Mouse (Mus musculus) MEL (cell line): ENCODE data around the gene Yipf2. TPM values are rescaled to one million over a fixed set of nuclear protein-coding genes. Genes with fewer than 3 reads are reported as not detected.

Experiments
- DNase-seq: peaks from one replicate; pipeline ENCODE4 v3.0.0; 2011; ENCODE audit warnings: low read depth, low spot score
- H3K27ac ChIP-seq: 2 replicates; pipeline ENCODE4 v1.5.1; 2012; ENCODE audit warnings: low read depth, mild to moderate bottlenecking, control low read depth, low read length, moderate library complexity; ENCODE audit not compliant: control insufficient read depth
- H3K27me3 ChIP-seq, 2 experiments: fragments of 150-350 bp in 1 of 2; sonication (generic) in 1 of 2; 2 replicates each; pipeline ENCODE4 v1.6.1; 2012; ENCODE audit warnings: low read length in 2 of 2, mild to moderate bottlenecking in 2 of 2, improper control_type of control experiment in 1 of 2, moderate library complexity in 1 of 2; ENCODE audit not compliant: insufficient read depth in 2 of 2, control insufficient read depth in 1 of 2
- H3K36me3 ChIP-seq, 2 experiments: 2 replicates each; pipeline ENCODE4 v1.6.1; 2012 to 2014; ENCODE audit warnings: low read length in 2 of 2, improper control_type of control experiment in 1 of 2, inconsistent platforms in 1 of 2, mild to moderate bottlenecking in 1 of 2; ENCODE audit not compliant: insufficient read depth in 2 of 2, control insufficient read depth in 1 of 2
- H3K4me1 ChIP-seq, 2 experiments: fragments of 150-350 bp in 1 of 2; sonication (generic) in 1 of 2; 2 replicates each; pipeline ENCODE4 v1.6.1; 2012; ENCODE audit warnings: low read length in 2 of 2, improper control_type of control experiment in 1 of 2, mild to moderate bottlenecking in 1 of 2; ENCODE audit not compliant: insufficient read depth in 2 of 2, control insufficient read depth in 1 of 2
- H3K4me3 ChIP-seq, 2 experiments: fragments of 150-350 bp in 1 of 2; sonication (generic) in 1 of 2; 2 replicates each; pipeline ENCODE4 v1.5.1; 2012; ENCODE audit warnings: low read depth in 2 of 2, low read length in 2 of 2, mild to moderate bottlenecking in 2 of 2, moderate library complexity in 2 of 2, control low read depth in 1 of 2, improper control_type of control experiment in 1 of 2; ENCODE audit not compliant: control insufficient read depth in 1 of 2, insufficient read depth in 1 of 2
- H3K79me2 ChIP-seq: 2 replicates; pipeline ENCODE4 v1.6.1; 2012; ENCODE audit warnings: mild to moderate bottlenecking, low read length, moderate library complexity; ENCODE audit not compliant: control insufficient read depth, poor library complexity, insufficient read depth
- H3K9ac ChIP-seq: 2 replicates; pipeline ENCODE4 v1.6.1; 2012; ENCODE audit warnings: low read depth, mild to moderate bottlenecking, control low read depth, low read length, moderate library complexity; ENCODE audit not compliant: control insufficient read depth, poor library complexity, severe bottlenecking
- H3K9me3 ChIP-seq: fragments of 150-350 bp; sonication (generic); replicated peaks from 2 replicates; pipeline ENCODE4 v1.6.1; 2012; ENCODE audit warnings: mild to moderate bottlenecking, low read length, improper control_type of control experiment, moderate library complexity; ENCODE audit not compliant: insufficient read depth
- CHD1 ChIP-seq: IDR thresholded peaks from 2 replicates; pipeline ENCODE4 v1.6.1; 2012; ENCODE audit warnings: low read depth, mild to moderate bottlenecking, inconsistent platforms, low read length, improper control_type of control experiment
- CTCF ChIP-seq, 3 experiments: IDR thresholded peaks in 2 of 3; conservative IDR thresholded peaks in 1 of 3; 2 replicates each; pipeline ENCODE4 v1.5.1; 2011 to 2012; ENCODE audit warnings: low read length in 3 of 3, low read depth in 2 of 3, mild to moderate bottlenecking in 2 of 3, improper control_type of control experiment in 1 of 3, inconsistent platforms in 1 of 3, mixed read lengths in 1 of 3, moderate library complexity in 1 of 3; ENCODE audit not compliant: control insufficient read depth in 1 of 3, insufficient read depth in 1 of 3, poor library complexity in 1 of 3, severe bottlenecking in 1 of 3
- E2F4 ChIP-seq: IDR thresholded peaks from 2 replicates; pipeline ENCODE4 v1.6.1; 2011; ENCODE audit warnings: low read depth, low read length, improper control_type of control experiment, borderline replicate concordance
- ETS1 ChIP-seq: IDR thresholded peaks from 2 replicates; pipeline ENCODE4 v1.6.1; 2012; ENCODE audit warnings: low read depth, mild to moderate bottlenecking, inconsistent platforms, low read length, improper control_type of control experiment, moderate library complexity
- GATA1 ChIP-seq: IDR thresholded peaks from 2 replicates; pipeline ENCODE4 v1.6.1; 2011; ENCODE audit warnings: low read depth, low read length, improper control_type of control experiment
- JUND ChIP-seq: IDR thresholded peaks from 2 replicates; pipeline ENCODE4 v1.6.1; 2011; ENCODE audit warnings: low read depth, mild to moderate bottlenecking, improper control_type of control experiment, low read length
- KAT2A ChIP-seq: conservative IDR thresholded peaks from 2 replicates; pipeline ENCODE4 v1.6.1; 2012; ENCODE audit warnings: low read depth, low read length, improper control_type of control experiment, inconsistent platforms
- MXI1 ChIP-seq: IDR thresholded peaks from 2 replicates; pipeline ENCODE4 v1.6.1; 2011; ENCODE audit warnings: mild to moderate bottlenecking, low read depth, low read length, improper control_type of control experiment
- MYC ChIP-seq: IDR thresholded peaks from 2 replicates; pipeline ENCODE4 v1.6.1; 2011; ENCODE audit warnings: low read depth, mild to moderate bottlenecking, low read length, improper control_type of control experiment, moderate library complexity
- NELFE ChIP-seq: IDR thresholded peaks from 2 replicates; pipeline ENCODE4 v1.6.1; 2011; ENCODE audit warnings: low read depth, low read length, improper control_type of control experiment
- POLR2A ChIP-seq, 2 experiments: IDR thresholded peaks; 2 replicates each; pipeline ENCODE4 v1.6.1; 2011 to 2012; ENCODE audit warnings: low read length in 2 of 2, mild to moderate bottlenecking in 2 of 2, control low read depth in 1 of 2, improper control_type of control experiment in 1 of 2, low read depth in 1 of 2, moderate library complexity in 1 of 2; ENCODE audit not compliant: control insufficient read depth in 1 of 2, insufficient read depth in 1 of 2, poor library complexity in 1 of 2
- POLR2AphosphoS5 ChIP-seq: IDR thresholded peaks from 2 replicates; pipeline ENCODE4 v1.6.1; 2012; ENCODE audit warnings: low read depth, borderline replicate concordance, mild to moderate bottlenecking, inconsistent platforms, low read length, moderate library complexity, mixed read lengths
- RAD21 ChIP-seq: IDR thresholded peaks from 2 replicates; pipeline ENCODE4 v1.6.1; 2011; ENCODE audit warnings: mild to moderate bottlenecking, low read depth, low read length, improper control_type of control experiment
- SIN3A ChIP-seq: IDR thresholded peaks from 2 replicates; pipeline ENCODE4 v1.6.1; 2012; ENCODE audit warnings: low read length, improper control_type of control experiment, inconsistent platforms
- SMC3 ChIP-seq: IDR thresholded peaks from 2 replicates; pipeline ENCODE4 v1.6.1; 2011; ENCODE audit warnings: low read depth, low read length, improper control_type of control experiment
- TAL1 ChIP-seq: IDR thresholded peaks from 2 replicates; pipeline ENCODE4 v1.6.1; 2012; ENCODE audit warnings: mild to moderate bottlenecking, inconsistent platforms, low read length, moderate library complexity, mixed read lengths
- TBP ChIP-seq: IDR thresholded peaks from 2 replicates; pipeline ENCODE4 v1.8.0; 2011; ENCODE audit warnings: low read depth, low read length, improper control_type of control experiment
- TCF12 ChIP-seq: IDR thresholded peaks from 2 replicates; pipeline ENCODE4 v1.6.1; 2014; ENCODE audit warnings: low read depth, mild to moderate bottlenecking, inconsistent platforms, low read length, improper control_type of control experiment, moderate library complexity
- UBTF ChIP-seq: IDR thresholded peaks from 2 replicates; pipeline ENCODE4 v1.6.1; 2012; ENCODE audit warnings: low read depth, mild to moderate bottlenecking, inconsistent platforms, low read length, improper control_type of control experiment, moderate library complexity, borderline replicate concordance; ENCODE audit not compliant: insufficient read depth
- USF2 ChIP-seq, 2 experiments: IDR thresholded peaks; 2 replicates each; pipeline ENCODE4 v1.6.1; 2011 to 2012; ENCODE audit warnings: improper control_type of control experiment in 2 of 2, low read length in 2 of 2, borderline replicate concordance in 1 of 2, inconsistent platforms in 1 of 2, low read depth in 1 of 2, mild to moderate bottlenecking in 1 of 2; ENCODE audit not compliant: insufficient read depth in 1 of 2
- ZMIZ1 ChIP-seq: IDR thresholded peaks from 2 replicates; pipeline ENCODE4 v1.6.1; 2012; ENCODE audit warnings: low read depth, mild to moderate bottlenecking, inconsistent platforms, low read length, improper control_type of control experiment, moderate library complexity
- ZNF384 ChIP-seq: IDR thresholded peaks from 2 replicates; pipeline ENCODE4 v1.6.1; 2012; ENCODE audit warnings: low read depth, mild to moderate bottlenecking, inconsistent platforms, low read length, improper control_type of control experiment
- polyA plus RNA-seq, 2 experiments: library from polyadenylated mRNA; stranded (reverse) in 1 of 2; unstranded in 1 of 2; fragments of >175 nt in 1 of 2; fragments of >200 nt in 1 of 2; gene quantifications; 2 replicates each; pipeline versions ENCODE4 v1.2.1 to v1.2.4; 2012; ENCODE audit warnings: low replicate concordance in 2 of 2, low read depth in 1 of 2; ENCODE audit not compliant: insufficient read length in 2 of 2, insufficient read depth in 1 of 2, missing spikeins in 1 of 2
- total RNA-seq: library from RNA; depleted of rRNA; stranded (reverse); fragments of 300-350 nt; gene quantifications from 2 replicates; pipeline ENCODE4 v1.2.3, GENCODE M21; 2012

The Yipf2 gene
- total and polyA plus RNA-seq, 3 experiments: 22.8 to 84.9 TPM; not detected in 1

DNA sequence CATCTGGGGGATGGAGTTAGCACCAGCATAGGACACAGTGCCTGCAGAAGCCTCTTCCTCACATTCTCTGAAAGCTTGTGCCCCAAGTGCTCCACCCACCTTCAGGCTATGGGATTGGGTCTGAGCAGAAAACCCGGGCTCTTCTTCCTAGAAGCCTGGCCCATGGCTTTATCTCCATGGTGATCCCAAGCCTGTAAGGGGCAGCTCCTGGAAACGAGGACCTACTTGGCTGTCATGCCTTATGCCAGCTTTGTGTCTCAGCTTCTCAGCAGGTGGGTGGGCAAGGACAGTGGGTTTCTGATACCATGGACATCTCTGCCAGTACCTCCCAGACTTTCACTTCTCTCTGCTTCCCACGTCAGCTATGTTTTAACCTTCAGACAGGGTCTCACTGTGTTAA lies 14.4 kb downstream of the Yipf2 start:
- Histone ChIP-seq H3K4me3 (no peak overlapping the region), H3K9me3 (no peaks in the 10 kb centered on the region), H3K36me3 (peaks cover 0 to 78% of the 10 kb centered on the region in 2 experiments; a peak in 2 of 4 replicates), H3K9ac (no peak overlapping the region), H3K79me2 (no peaks in the 10 kb centered on the region)
- TF ChIP-seq MXI1 (no peak), ZMIZ1 (peak; percentile 12; the same call in 1 of the 2 replicates)
- TF ChIP-seq, all 39 proteins: peak for 1
- no peak for DNase-seq
- Histone ChIP-seq H3K4me1 (no peaks in the 10 kb centered on the region), H3K27ac (no peak overlapping the region), H3K27me3 (no peaks in the 10 kb centered on the region)

DNA sequence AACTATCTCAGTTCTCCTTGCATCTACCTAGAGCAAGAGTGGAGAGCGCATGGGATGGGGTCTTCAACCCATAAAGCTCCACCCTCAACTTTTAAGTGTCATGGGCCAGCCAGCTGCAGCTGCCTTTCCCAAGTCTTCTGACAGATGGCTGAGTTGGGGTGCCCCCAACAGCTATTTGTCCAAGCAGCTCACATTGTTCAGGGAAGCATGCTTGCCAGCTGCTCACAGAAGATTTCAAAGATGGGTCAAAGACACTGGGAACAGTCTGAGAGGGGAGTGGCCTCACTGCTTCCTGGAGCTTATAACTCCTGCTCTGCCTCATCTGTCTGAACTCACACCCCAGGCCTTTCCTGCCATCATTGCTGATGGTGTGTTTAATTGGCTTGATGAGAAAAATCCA lies 16.3 kb downstream of the Yipf2 start:
- Histone ChIP-seq H3K79me2 (no peaks in the 10 kb centered on the region), H3K4me1 (no peaks in the 10 kb centered on the region), H3K36me3 (peaks cover 0 to 83% of the 10 kb centered on the region in 2 experiments; a peak in 2 of 4 replicates), H3K9me3 (no peaks in the 10 kb centered on the region), H3K27ac (no peak overlapping the region), H3K9ac (no peak overlapping the region), H3K27me3 (no peaks in the 10 kb centered on the region), H3K4me3 (no peak overlapping the region)
- TF ChIP-seq RAD21: no peak
- no peak for TF ChIP-seq KAT2A
- no peak for TF ChIP-seq GATA1
- TF ChIP-seq ZMIZ1: no peak
- TF ChIP-seq NELFE: no peak
- no peak for TF ChIP-seq TBP
- no peak for TF ChIP-seq ZNF384
- TF ChIP-seq POLR2A (IDR thresholded peaks at IDR 0.05; ENCODE audit: control insufficient read depth in 1 of 2, insufficient read depth in 1 of 2, low read depth in 1 of 2, low read length in 2 of 2, poor library complexity in 1 of 2): no peak
- no peak for TF ChIP-seq SMC3
- no peak for TF ChIP-seq POLR2AphosphoS5
- TF ChIP-seq TAL1: no peak
- no peak for TF ChIP-seq CTCF (IDR thresholded peaks at IDR 0.05 in 2 of 3, conservative IDR thresholded peaks at IDR 0.05 in 1 of 3; ENCODE audit: control insufficient read depth in 1 of 3, insufficient read depth in 1 of 3, low read depth in 2 of 3, low read length in 3 of 3, poor library complexity in 1 of 3, severe bottlenecking in 1 of 3)
- TF ChIP-seq JUND: no peak
- no peak for TF ChIP-seq UBTF
- no peak for TF ChIP-seq E2F4
- DNase-seq: no peak

DNA sequence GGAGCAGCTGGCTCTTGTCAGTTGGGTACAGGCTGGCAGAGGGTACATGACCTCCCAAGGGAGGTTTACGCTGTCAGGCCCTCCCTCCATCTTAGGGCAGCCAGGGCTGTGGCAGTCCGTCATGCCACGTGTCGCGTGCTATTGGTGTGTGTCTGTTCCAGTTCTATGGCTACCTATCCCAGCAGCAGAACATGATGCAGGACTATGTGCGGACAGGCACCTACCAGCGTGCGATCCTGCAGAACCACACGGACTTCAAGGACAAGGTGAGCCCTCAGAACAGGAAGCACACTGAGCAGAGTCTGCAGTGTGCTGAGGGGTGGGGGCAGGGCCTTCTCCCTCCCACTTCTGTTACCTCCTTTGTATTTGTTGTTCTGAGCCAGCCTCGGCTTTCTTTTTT lies 17.4 kb downstream of the Yipf2 start:
- TF ChIP-seq POLR2AphosphoS5: peak; percentile 81; the same call in 1 of the 2 replicates
- TF ChIP-seq TAL1: 0 out of 2 replicates have a peak, but pooled peaks have one; percentile 7
- no peak for TF ChIP-seq ETS1
- no peak for TF ChIP-seq USF2 (IDR thresholded peaks at IDR 0.05; ENCODE audit: borderline replicate concordance in 1 of 2, insufficient read depth in 1 of 2, low read depth in 1 of 2, low read length in 2 of 2)
- no peak for TF ChIP-seq CTCF (IDR thresholded peaks at IDR 0.05 in 2 of 3, conservative IDR thresholded peaks at IDR 0.05 in 1 of 3; ENCODE audit: control insufficient read depth in 1 of 3, insufficient read depth in 1 of 3, low read depth in 2 of 3, low read length in 3 of 3, poor library complexity in 1 of 3, severe bottlenecking in 1 of 3)
- TF ChIP-seq MYC: no peak
- no peak for TF ChIP-seq SIN3A
- no peak for TF ChIP-seq CHD1
- 0 out of 2 replicates have a peak, but pooled peaks have one; percentile 4 for TF ChIP-seq TCF12
- H3K27me3 ChIP-seq: no peaks in the 10 kb centered on the region
- peaks cover 0 to 81% of the 10 kb centered on the region in 2 experiments; a peak in 2 of 4 replicates for H3K36me3 ChIP-seq
- DNase-seq: no peak
- H3K4me1 ChIP-seq: no peaks in the 10 kb centered on the region
- H3K9me3 ChIP-seq: no peaks in the 10 kb centered on the region
- H3K9ac ChIP-seq: no peak overlapping the region
- H3K4me3 ChIP-seq: no peak overlapping the region
- H3K79me2 ChIP-seq: no peaks in the 10 kb centered on the region
- H3K27ac ChIP-seq: no peak overlapping the region
